Mouse (Mus musculus): Measurements from ENCODE around the gene Mgst2. TPM values are rescaled to one million over a fixed set of nuclear protein-coding genes. Genes with fewer than 3 reads are reported as not detected.
A peak's percentile ranks its signal among the peaks of the same experiment; 100 is the strongest.

Gene Mgst2
- 1 to 10 TPM; 2.0 to 2.2 TPM for total RNA-seq (2021)
- long read RNA-seq, experiment 1, result 0 reads
- long read RNA-seq, experiment 2, partial matches to known transcripts, result 0 of 2 reads
- long read RNA-seq, experiment 2, other reads (novel, unspliced or antisense), result 0 of 2 reads

DNA sequence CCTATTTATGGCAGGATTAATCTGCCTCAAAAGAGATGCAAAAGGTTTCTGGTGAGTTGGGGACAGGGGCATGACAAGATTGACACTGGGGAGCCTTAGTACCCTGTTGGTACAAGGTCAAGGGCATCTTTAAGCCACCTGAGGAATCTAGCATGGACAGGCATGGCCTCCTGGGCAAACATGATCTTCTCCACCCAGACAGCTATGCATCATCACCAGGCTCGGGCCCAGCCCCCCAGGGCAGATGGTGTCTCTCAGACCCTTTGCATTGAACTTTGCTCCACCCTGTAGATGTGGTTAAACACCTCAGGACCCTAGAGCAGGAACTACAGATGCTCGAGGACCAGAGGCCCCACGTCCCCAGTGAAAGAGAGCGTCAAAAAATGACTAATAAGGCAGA lies at the start of gene Mgst2:
Mgst2 (plus strand) TSS at position 301 of the 400 bp plus-strand sequence.
- DNase-seq (ENCODE audit: low spot score in 2 of 2), result no peak

DNA sequence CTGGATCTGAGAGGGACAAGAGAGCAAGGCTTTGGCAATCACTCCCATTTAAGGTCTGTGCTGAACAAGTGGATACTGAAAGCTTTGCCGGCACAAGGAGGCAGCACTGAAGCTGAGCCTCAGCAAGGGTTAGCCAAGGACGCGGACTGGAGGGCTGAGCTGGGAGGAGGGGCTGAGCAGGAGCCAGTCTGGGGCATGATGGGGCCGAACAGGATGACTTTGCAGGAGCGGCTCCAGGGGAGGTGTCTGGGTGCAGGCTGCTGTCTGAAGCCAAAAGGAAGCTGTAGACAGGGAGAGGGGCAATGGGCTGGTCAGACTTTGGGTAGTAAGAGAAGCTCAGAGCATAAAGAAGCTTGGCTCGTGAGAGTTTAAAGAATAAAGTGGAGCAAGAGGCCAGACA lies 48.2 kb upstream of the Mgst2 start:
- peak; percentile 39 to 71 for DNase-seq (ENCODE audit: low spot score in 2 of 2)

DNA sequence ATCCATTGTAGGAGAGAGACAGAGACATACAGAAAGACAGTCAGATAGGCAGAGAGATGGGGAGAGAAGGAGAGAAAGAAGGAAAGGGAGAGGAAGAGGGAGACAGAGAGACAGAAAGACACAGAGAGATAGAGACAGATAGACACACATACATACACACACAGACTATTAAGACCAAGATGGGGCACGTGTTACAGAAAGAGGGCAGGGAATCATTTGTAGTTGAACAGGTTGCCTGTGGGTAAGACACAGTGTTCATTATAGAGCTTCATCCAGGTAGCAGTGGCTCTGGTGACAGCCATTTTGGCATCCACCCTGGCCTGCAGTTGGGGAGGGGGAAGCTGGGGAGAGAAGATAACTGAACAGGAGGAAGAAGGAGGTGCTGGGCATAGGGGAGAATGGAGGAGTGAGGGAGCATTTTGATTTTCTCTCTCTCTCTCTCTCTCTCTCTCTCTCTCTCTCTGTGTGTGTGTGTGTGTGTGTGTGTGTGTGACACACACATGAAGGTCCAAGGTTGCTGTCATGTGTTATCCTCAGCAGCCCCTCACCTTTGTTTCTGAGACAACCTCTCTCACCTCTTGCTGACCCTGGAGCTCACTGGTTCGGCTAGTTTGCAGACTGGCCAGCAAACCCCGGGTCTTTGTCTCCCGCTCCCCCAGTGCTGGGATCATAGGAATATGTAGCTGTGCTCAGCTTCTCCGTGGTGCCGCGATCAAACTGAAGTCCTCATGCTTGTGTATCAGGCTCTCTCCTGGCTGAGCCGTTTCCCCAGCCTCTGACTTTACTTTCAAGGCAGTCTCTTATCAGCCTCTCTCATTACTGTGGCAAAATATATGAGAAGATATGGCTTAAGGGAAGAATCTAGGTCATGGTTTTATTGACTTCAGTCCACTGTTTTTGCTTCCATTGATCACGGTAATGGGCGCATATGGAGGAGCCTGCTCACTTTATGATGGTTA lies 47.5 kb upstream of the Mgst2 start:
- no peak for DNase-seq (ENCODE audit: low spot score in 2 of 2)

DNA sequence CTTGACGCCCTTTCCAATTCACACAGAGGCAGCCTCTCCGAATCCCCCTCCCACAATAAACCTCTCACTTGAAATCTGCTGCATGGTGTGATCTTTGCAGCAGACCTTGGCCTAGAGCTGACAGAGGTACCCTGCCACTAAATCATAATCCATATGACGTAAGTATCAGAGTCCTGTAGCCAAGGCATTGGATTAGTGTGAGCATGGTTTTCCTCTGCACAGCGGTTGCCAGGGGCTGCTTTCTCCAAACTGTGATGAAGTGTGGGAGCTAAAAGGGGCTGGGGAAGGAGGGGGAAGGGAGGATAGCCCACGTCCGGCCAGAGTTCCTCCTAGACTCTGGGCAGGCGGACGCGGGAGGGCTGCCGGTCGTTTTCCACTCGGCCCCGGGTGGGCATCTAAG lies 45.9 kb upstream of the Mgst2 start:
- no peak for DNase-seq (ENCODE audit: low spot score in 2 of 2)

DNA sequence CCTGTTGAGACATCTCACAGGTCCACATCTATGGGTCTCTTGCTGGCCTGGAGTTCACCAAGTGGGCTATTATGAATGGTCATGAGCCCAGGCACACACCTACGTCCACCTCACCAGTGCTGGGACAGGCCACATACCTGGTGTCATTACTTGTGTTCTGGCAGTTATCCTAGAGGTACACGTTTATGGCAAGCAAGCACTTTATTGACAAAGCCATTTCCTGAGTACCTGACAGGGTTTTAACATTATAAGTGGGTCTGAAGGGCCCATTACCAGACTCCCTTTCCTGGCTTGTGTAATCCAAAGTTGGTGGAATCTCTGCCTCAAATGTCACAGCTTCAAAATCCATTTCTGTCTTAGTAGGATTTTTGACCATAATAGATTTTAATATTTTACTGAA lies 36.2 kb upstream of the Mgst2 start:
- DNase-seq (ENCODE audit: low spot score in 2 of 2), result no peak

DNA sequence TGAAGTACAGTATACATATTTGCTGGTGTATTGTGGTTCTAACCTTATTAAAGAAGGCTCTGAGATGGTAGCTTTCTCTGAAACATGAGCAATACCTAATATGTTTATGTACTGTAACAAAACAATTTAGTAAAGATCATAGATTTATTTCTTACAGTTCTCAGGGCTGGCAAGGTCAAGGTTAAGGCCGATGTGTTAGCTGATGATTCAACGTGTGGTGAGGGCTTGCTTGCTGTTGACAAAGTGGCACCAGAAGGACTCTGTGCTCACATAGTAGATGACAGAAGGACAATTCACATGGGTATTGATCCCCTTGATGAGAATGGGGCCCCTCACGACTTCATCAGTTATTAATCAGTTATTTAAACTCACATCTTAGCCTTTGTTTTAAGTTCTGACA lies 32.4 kb upstream of the Mgst2 start:
- DNase-seq (ENCODE audit: low spot score in 2 of 2), result no peak

DNA sequence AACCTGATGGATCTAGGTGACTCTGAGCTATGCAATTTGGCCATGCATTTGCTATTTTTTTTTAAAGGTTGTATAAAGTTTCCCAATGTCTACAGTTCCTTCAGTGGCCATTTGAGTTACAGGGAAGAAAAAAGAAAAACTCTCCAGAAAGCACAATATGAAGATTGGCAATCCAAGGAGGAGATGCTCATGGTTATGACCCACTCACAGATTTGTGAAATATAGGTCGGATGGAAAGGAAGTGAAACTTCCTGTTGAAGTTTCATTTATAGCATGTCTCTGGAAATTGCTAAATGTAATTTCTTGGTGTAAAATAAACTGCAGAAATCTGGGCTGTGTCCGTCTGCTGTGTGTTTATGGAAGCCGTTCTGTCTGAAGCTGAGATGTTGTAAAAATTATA lies 31.2 kb upstream of the Mgst2 start:
- DNase-seq (ENCODE audit: low spot score in 2 of 2), result no peak

DNA sequence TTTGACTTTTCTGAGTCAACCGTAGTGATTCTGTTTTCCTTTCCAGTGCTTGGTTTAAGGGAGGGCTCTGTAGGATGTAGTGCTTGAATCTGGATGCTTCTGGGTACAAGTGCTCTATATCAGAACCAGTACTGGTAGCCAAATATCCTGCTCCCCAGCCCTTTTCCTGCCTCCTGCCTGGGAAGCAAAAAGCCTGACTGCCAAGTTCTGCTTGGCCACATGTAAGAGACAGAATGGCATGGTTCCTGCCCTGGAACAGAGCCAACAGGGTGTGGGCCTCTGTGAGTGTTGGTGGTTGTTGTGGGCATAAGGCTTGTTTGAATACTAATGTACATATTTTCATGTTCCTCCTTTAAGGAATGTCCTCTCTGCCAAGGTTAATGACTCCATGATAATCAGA lies 29.4 kb upstream of the Mgst2 start:
- no peak for DNase-seq (ENCODE audit: low spot score in 2 of 2)

DNA sequence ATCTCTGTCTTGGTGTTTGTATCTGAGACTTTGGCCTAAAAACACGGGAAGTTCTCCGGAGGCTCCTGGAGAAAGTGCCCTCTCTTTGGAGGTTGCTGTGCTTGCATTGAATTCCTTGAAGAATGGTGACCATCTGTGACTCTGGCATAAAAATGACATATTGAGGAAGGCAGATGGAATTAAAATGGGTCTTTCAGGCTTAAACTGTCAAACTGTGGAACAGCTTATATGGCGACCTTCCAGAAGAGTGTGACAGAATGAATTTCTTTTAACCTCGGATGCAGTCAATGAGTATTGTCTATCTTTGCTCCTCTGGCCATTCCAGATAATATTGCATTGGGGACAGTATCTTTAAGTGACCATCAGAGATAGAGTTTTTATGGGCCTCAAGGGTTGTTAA lies 28.2 kb upstream of the Mgst2 start:
- DNase-seq (ENCODE audit: low spot score in 2 of 2), result no peak

DNA sequence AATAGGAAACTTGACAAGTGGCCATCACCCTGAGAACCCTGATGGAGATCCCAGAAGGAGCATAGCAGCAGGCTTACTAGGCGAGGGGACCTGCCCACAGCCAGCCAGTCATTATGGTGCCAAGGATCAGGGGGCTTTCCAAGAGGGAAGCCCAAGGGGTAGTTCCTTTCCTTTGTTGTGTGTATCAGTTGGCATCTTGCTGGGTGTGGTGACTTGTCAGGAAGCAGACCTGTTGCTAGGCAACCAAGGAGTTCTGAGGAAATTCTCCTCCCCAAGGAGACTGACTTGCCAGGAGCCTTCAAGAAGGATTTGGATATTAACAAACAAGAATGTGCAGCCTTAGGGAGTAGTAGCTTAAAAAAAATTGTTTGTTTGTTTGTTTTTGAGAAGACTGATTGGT lies 25.7 kb upstream of the Mgst2 start:
- no peak for DNase-seq (ENCODE audit: low spot score in 2 of 2)

DNA sequence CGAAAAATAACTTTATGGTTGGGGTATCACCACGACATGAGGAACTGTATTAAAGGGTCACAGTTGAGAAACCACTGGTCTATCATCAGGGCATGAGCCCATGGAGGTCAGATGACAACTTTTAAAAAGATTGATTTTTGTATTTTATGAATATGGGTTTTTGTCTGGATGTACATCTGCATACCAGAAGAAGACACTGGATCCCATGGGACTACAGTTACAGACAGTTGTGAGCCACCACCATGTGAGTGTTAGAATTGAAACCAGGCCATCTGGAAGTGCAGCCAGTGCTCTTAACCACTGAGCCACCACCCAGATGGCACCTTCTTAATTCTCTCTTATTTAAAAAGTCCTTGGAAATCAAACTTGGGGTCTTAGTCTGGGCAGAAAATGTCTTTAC lies 24.2 kb upstream of the Mgst2 start:
- DNase-seq (ENCODE audit: low spot score in 2 of 2), result no peak

DNA sequence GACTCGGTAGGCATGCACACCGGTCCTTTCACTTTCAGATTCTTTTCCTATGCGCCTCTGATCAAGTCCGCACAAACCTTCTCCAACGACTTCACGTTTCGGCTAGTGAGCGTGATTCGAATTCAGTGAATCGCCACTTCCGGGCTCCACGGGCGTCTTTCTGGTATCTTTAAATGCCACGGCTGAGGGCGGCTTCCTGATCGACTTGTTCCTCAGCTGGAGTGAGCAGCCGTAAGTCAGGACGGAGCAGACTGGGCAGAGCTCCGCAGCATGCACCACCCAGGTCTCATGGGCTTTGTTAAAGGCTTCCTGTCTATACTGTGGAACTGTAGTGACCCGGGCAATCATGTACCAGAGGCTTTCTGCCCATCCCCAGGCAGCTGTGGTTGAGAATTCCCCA lies 23.5 kb upstream of the Mgst2 start:
- DNase-seq (ENCODE audit: low spot score in 2 of 2), result no peak

DNA sequence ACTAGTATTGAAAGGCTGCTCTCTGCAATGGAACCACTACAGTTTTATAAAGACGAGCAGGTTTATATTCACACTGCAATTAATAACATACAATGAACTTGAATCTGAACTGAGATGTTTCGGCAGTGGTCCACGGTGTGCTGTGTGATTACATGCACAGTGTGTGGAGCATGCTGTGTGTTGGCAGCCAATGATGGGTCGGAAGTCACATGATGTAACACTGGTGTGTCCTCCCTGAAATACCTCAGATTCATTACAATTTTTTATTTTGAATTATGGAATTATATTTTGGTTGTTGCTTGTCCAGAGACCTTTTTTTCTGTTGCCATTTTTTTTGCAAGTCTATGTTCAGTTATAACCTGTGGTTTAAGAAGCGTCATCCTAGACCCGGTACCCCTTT lies 22.8 kb upstream of the Mgst2 start:
- DNase-seq (ENCODE audit: low spot score in 2 of 2), result no peak

DNA sequence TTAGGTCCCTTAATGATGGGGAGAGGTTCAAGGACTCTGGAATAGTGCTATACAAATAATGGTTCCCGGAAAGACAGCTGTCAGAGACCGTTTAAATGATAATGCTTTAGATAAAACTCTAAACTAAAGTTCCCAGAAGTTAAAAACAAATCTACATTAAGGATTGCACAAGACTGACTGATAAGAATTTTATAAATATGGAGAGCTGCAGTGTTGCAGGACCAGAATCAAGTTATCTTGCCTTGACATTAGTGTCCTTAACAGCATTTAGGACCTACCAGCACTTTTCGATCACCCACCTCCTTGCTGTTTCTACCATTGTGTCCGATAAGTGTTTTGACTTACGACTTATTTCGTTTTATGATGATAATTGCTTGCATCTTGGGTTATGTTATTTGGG lies 21.9 kb upstream of the Mgst2 start:
- DNase-seq (ENCODE audit: low spot score in 2 of 2), result no peak

DNA sequence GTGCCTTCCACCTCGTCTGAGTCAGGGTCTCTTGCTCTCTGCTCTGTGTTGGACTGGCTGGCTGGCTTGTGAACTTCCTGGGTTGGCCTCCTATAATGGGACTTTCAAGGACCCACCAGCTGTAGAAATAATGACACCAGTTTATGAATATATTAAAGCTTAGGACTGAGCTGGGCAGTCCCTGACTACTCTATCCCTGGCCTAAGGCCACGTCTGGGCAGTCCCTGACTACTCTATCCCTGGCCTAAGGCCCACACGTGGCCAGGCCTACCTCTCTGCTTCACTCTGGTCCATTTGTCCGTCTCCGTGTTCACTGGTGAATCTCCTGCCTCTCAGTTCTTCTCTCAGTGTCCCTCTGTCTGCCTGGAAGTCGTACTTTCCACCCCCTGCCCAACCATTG lies 14.7 kb upstream of the Mgst2 start:
- no peak for DNase-seq (ENCODE audit: low spot score in 2 of 2)

DNA sequence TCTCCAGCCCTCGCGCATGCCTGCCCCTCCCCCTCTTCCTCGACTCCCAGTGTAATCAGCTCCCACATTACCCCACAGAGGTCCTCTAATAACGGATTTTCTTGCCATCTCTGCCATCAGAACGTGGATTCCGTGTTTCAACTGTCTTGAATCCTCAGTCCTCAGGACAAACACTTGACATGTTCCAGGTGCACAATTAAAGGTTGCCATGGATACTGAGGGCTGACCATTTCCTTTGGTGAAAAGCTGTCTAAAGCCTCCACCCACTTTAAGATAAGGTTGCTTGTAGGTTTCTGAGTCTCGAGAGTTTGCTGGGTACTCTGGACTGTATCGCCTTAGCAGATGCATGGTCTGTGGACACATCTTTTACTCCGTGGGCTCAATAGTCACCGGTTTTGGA lies 13.9 kb upstream of the Mgst2 start:
- DNase-seq (ENCODE audit: low spot score in 2 of 2), result no peak

DNA sequence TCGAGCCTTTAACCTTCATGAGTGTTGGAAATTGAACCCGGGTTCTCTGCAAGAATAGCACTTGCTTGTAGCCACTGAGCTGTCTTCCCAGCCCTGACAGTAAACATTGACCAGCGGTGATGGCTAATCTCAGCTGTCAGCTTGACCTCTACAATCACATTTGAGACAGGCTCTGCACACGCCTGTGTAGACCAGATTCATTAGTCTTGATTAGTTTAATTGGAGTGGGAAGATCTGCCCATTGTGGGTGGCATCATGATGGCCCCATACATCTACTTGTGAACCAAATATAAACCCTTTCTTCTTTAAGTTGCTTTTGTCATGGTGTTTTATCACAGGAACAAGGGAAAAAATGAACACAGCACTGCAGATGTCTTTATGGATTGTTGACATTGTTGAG lies 12.8 kb upstream of the Mgst2 start:
- no peak for DNase-seq (ENCODE audit: low spot score in 2 of 2)

DNA sequence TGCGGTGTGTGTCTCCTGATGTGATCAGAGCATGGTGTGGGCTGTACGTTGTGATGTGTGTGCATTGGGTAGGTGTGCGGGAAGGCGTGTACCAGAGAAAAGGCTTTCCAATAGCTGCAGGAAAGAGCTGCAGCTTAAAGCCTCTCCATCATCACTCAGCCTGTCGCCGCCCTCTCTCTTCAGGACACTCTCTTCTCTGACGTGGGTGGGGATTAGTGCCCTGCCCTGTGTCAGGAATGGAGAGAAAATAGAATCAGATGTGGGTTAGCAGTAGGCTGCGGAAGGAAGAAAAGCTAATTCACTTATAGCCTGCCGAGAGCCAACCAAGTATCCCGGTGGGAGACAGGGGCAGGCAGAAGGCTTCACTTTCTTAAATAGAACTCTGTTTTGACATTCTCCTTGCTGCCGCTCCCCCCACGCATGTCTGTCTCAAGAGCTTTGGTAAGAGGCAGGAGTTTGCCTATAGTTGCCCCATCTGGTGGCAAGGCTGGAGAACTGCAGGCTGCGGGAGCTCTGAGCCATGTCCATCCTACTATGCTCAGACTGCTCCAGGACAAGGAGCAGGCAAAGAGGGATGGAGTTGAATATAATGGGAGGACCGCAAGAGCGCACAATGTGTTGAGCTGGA lies 12.0 kb upstream of the Mgst2 start:
- DNase-seq (ENCODE audit: low spot score in 2 of 2), result peak; percentile 41 to 78

DNA sequence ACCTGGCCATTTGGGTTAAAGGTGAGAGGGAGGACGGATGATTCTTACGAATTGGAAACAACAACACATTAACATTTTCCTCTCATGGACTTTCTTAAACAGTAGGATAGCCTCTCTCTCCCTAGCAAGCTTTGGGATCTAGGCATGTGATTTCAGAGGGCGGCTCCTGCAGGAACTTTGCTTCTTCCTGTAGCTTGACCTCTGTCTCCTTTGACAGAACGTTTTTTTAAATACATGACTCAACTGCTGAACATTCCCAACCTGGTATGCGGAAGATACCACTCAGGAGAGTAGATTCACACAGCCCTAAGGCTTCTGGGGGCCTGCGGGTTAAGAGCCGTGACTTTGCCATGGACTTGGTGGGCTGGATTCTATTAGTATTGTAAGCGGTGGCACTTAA lies 10.7 kb upstream of the Mgst2 start:
- no peak for DNase-seq (ENCODE audit: low spot score in 2 of 2)

DNA sequence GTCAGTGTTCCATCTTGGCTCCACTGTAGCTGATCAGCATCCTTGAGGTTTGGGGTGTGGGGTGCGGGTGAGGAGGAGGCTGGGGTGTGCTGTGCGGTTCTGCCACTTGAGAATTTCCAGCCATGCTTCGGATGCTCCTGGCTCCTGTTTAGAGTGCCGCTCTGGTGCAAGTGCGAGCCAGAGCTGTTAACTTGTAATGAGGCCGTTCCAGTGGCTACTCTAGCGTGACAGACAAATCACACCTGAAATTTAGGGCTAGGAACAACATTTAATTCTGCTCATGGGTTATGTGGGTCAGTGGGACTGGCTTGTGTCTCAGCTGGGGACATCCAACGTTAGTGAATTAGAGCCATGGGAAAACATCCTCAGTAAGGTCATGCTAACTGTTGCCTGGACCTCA lies 10.2 kb upstream of the Mgst2 start:
- DNase-seq (ENCODE audit: low spot score in 2 of 2), result no peak

DNA sequence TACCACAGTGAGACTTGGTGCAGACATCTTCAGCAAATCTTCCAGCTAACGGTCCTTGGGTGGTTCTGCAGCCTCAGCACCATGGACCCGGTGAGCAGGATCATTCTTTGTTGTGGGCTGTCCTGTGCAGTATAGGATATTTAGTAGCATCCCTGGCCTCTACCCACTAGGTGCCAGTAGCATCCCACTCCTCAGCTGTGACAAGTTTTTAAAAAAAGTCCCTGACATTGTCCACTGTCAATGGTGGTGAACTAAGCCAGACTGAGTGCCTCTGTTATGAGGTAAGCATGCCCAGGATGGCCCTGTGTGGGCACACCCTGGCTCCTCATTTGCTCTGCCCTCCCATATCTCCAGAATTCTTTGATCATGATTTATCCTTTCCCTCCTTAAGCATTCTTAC lies 9.0 kb upstream of the Mgst2 start:
- no peak for DNase-seq (ENCODE audit: low spot score in 2 of 2)

DNA sequence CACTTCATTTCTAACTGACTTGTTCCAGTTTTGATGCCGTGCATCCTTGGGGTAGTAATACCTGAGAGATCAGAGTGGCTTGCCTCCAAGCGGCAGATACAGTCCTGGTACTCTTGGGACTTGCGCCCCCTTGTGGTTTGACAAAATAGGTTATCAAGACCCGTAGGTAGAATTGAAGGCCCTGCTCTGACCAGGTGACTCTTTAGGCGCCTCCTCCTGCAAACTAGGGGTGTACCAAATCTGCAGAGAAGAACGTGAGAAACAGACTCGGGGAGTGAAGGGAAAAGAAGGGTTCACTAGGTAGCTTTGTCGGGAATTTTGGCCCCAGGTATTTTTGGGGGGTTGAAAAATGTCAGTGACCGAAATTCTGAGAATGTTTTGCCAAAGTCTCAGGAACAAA lies 7.9 kb upstream of the Mgst2 start:
- DNase-seq (ENCODE audit: low spot score in 2 of 2), result peak; percentile 53 to 73

DNA sequence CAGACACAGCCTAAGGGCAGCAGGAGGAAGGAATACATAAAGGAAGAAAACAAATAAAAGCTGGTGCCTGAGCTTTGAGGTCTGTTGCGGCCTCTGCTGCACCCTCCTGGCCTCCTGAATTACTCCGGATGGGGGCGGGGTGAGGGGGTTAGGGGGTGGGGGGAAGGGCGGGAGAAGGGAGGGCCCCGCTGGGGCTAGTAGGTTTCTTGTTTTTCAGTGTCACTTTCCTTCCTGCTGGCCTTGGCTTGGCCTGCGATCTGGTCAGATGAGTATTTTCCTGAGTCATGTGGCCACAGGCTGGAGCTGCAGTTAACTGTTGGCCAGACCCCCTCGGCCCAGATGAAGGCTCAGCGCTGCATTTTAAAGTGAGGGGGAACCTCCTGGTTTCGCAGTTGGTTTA lies 7.5 kb upstream of the Mgst2 start:
- peak in 1 of 2 experiments; percentile 47 for DNase-seq (ENCODE audit: low spot score in 2 of 2)
